Mouse (Mus musculus) midbrain, embryonic 15.5 days (tissue): Measurements from ENCODE around the gene Tex45. TPM values are rescaled to one million over a fixed set of nuclear protein-coding genes. Genes with fewer than 3 reads are reported as not detected.

Experiments used
- ATAC-seq: fragments of 200-750 bp; cut with Nextera tagmentation; replicated peaks from 2 replicates; pipeline ENCODE4 v1.8.0; 2017; ENCODE audit warnings: moderate TSS enrichment
- H3K27ac ChIP-seq: fragments of 300-500 bp; sonication (generic); 2 replicates; pipeline ENCODE4 v1.5.1; 2015; ENCODE audit warnings: mild to moderate bottlenecking, inconsistent platforms
- H3K27me3 ChIP-seq: fragments of 300-500 bp; sonication (generic); replicated peaks from 2 replicates; pipeline ENCODE4 v1.6.1; 2015; ENCODE audit warnings: inconsistent platforms
- H3K36me3 ChIP-seq: fragments of 300-500 bp; sonication (generic); replicated peaks from 2 replicates; pipeline ENCODE4 v1.6.1; 2015; ENCODE audit warnings: inconsistent platforms
- H3K4me1 ChIP-seq: fragments of 300-500 bp; sonication (generic); 2 replicates; pipeline ENCODE4 v1.6.1; 2015; ENCODE audit warnings: inconsistent platforms
- H3K4me2 ChIP-seq: fragments of 300-500 bp; sonication (generic); 2 replicates; pipeline ENCODE4 v1.6.1; 2015; ENCODE audit warnings: inconsistent platforms, mild to moderate bottlenecking, moderate library complexity
- H3K4me3 ChIP-seq: fragments of 300-500 bp; sonication (generic); 2 replicates; pipeline ENCODE4 v1.5.1; 2015; ENCODE audit warnings: mild to moderate bottlenecking, inconsistent platforms
- H3K9ac ChIP-seq: fragments of 300-500 bp; sonication (generic); 2 replicates; pipeline ENCODE4 v1.6.1; 2015; ENCODE audit warnings: mild to moderate bottlenecking, inconsistent platforms
- H3K9me3 ChIP-seq: fragments of 300-500 bp; sonication (generic); 2 replicates; pipeline ENCODE4 v1.6.1; 2016; ENCODE audit warnings: inconsistent platforms
- WGBS: fragments of 180-500 bp; shearing (Covaris S2); methylation state at CpG from one replicate; pipeline ENCODE4 v1.1.7; 2015; ENCODE audit warnings: mixed read lengths; 5-methylcytosine and 5-hydroxymethylcytosine counted together
- polyA plus RNA-seq: library from polyadenylated mRNA; unstranded; fragments of >200 nt; fragmentation: Nextera tagmentation; extraction: Ambion mirVana; gene quantifications from 2 replicates; pipeline ENCODE4 v1.2.1, GENCODE M21; 2015

Tex45 gene
- polyA plus RNA-seq, 1 experiment from 2014 or later = 0.23 TPM

DNA sequence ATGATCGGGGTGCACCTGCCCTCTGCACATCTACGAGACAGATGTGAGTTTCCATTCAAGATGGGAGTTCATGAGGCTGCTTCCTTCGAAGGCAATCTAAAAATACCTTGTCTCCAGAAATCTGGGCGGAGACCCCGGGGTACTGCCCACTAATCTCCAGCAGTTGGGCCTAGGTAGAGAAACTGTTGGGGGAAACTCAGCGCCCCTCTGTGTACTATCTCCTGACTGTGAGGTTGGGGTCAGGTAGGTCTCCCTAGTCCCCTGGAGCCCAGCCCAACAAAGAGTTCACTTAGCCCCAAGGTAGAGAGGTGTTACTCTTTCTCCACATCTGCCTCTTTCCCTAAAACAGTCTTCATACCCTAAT is 23.2 kb downstream of the Tex45 start:
- Histone ChIP-seq H3K4me1 (peaks cover 32% of the 10 kb centered on the region), H3K9me3 (no peaks in the 10 kb centered on the region), H3K27me3 (no peaks in the 10 kb centered on the region)

DNA sequence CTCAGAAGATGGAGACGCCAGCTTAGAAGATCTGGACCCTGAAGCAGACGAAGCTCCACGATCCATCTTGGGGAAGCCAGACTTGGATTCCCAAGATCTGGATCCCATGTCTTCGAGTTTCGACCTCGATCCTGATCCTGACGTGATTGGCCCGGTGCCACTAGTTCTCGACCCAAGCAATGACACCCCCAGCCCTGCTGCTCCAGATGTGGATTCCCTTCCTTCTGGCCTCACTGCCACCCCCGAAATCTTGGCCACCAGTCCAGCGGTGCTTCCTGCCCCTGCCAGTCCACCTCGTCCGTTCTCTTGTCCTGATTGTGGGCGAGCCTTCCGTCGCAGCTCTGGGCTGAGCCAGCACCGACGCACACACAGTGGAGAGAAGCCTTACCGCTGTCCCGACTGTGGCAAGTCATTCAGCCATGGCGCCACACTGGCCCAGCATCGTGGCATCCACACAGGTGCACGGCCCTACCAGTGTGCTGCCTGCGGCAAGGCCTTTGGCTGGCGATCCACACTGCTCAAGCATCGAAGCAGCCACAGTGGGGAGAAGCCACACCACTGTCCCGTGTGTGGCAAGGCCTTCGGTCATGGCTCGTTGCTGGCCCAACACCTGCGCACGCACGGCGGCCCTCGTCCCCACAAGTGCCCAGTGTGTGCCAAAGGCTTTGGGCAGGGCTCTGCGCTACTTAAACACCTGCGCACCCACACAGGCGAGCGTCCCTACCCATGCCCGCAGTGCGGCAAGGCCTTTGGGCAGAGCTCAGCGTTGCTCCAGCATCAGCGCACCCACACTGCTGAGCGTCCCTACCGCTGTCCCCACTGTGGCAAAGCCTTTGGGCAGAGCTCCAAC is 25.1 kb downstream of the Tex45 start:
- 95% methylated on average over 44 of the region's 44 CpGs for WGBS
- Histone ChIP-seq H3K4me3 (no peak overlapping the region), H3K27me3 (no peaks in the 10 kb centered on the region), H3K9me3 (no peaks in the 10 kb centered on the region), H3K4me1 (peaks cover 40% of the 10 kb centered on the region), H3K4me2 (no peak overlapping the region), H3K36me3 (peaks cover 22% of the 10 kb centered on the region), H3K9ac (no peak overlapping the region), H3K27ac (no peak overlapping the region)
- no peak for ATAC-seq

More for the DNA sequence above, 23.2 kb downstream of the Tex45 start:
- Histone ChIP-seq H3K4me2 (peak overlapping the region; percentile 62), H3K27ac (peak overlapping the region; percentile 87), H3K9ac (peak overlapping the region; percentile 98), H3K36me3 (peaks cover 22% of the 10 kb centered on the region), H3K4me3 (peak overlapping the region; percentile 64)
- WGBS = 34% methylated on average over 6 of the region's 6 CpGs
- ATAC-seq = peak; percentile 8

DNA sequence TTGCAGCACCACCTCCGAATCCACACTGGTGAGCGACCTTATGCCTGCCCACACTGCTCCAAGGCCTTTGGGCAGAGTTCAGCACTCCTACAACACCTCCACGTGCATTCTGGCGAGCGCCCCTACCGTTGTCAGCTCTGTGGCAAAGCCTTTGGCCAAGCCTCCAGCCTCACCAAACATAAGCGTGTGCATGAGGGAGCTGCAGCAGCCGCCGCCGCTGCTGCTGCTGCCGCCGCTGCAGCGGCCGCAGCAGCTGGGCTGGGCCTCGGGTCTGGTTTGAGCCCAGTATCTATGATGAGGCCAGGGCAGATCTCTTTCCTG is 25.7 kb downstream of the Tex45 start:
- 93% methylated on average over 15 of the region's 15 CpGs for WGBS
- peaks cover 46% of the 10 kb centered on the region for H3K4me1 ChIP-seq
- H3K27ac ChIP-seq = no peak overlapping the region
- no peak overlapping the region for H3K9ac ChIP-seq
- no peak overlapping the region for H3K4me2 ChIP-seq
- H3K27me3 ChIP-seq = no peaks in the 10 kb centered on the region
- peaks cover 22% of the 10 kb centered on the region for H3K36me3 ChIP-seq
- H3K9me3 ChIP-seq = no peaks in the 10 kb centered on the region
- no peak overlapping the region for H3K4me3 ChIP-seq
- no peak for ATAC-seq

DNA sequence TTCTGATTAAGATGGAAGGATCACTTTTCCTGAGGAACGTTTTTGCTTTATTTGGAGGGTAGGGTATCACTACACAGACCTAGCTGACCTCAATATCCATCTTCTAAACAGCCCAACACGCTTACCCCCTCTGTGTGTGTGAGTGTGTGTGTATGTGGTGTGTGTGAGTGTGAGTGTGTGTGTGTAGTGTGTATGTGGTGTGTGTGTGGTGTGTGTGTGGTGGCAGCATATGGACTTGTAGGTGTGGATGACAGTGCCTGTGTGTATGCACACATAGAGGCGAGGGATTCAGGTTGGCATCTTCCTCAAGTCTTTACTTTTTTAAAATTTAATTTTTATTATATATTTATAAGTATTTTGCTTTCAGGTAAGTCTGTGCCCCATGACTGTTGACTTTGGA is 27.9 kb downstream of the Tex45 start:
- no peak overlapping the region for H3K4me2 ChIP-seq
- peaks cover 52% of the 10 kb centered on the region for H3K4me1 ChIP-seq
- 93% methylated on average over 3 of the region's 3 CpGs for WGBS
- H3K9me3 ChIP-seq = no peaks in the 10 kb centered on the region
- no peaks in the 10 kb centered on the region for H3K27me3 ChIP-seq
- H3K36me3 ChIP-seq = peaks cover 22% of the 10 kb centered on the region
- H3K9ac ChIP-seq = no peak overlapping the region
- H3K4me3 ChIP-seq = no peak overlapping the region
- ATAC-seq = no peak
- H3K27ac ChIP-seq = no peak overlapping the region

DNA sequence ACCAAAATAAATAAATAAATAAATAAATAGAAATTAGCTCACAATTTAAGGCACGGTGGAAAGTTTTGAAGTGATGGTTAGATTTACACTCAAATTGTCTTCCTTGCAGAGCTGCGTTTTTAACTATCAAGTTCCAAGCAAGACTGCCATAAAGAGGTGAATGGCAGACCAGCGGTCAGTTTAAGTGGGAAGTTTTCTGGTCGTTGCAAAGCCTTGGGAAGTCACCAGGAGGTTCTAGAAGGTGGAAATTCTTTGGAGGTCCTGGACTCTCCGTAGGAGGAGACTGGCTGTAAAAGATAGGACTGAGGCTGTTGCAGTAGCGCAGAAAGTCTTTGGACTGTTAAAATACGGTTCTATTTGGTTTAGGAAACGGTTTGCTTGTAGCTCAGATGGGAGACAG is 29.1 kb downstream of the Tex45 start:
- ATAC-seq = peak; percentile 28
- Histone ChIP-seq H3K27ac (peak overlapping the region; percentile 88), H3K4me1 (peaks cover 41% of the 10 kb centered on the region), H3K9ac (peak overlapping the region; percentile 60), H3K36me3 (peaks cover 22% of the 10 kb centered on the region), H3K4me3 (peak overlapping the region; percentile 59), H3K4me2 (peak overlapping the region; percentile 64), H3K9me3 (no peaks in the 10 kb centered on the region), H3K27me3 (no peaks in the 10 kb centered on the region)
- WGBS = 9% methylated on average over 8 of the region's 8 CpGs

DNA sequence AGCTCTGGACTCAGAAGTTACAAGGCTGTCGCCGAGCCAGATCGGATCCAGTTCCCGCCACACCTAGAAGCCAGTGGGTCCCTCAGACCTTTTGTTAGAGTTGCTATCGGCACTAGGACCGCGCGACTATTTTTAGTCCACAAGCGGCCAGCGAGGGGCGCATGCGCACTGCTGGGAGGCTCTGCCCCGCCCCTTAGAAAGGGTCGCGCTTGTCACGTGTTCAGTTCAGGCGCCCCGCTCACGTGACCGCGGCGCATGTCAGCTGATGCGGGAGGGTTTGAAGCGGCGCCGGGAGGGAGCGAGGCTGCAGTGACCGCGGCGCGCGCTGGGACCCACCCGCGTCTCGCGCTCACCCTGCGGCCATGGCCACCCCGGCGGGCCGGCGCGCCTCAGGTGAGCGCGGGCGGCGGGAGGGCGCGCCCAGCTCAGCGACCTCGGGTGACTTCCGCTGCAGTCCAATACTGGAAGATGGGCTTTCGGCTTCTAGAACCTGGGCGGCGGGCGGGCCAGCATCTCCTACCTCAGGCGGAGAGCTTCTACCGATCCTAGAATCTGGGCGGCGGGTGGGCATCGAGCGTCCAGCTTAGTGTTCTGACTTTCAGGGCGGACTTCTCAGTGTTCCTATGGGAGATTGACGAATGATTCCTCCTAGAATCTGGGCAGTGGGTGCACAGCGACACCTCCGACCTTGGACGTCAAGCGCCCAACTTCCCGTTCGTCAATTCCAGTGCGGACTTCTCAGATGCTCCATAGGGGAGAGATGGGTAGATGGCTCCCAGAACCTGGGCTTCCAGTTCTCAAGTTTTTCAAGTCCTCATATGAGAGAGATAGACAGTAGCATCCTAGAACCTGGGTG is 29.8 kb downstream of the Tex45 start, which contains the start of gene Mcoln1:
Gene Mcoln1 (plus strand): TSS at position 223 of the 856 bp plus-strand sequence.
- Histone ChIP-seq H3K4me1 (peaks cover 41% of the 10 kb centered on the region), H3K9ac (peak within 1 kb of the TSS; percentile 73), H3K9me3 (no peaks in the 10 kb centered on the region), H3K27me3 (no peaks in the 10 kb centered on the region), H3K27ac (peak within 1 kb of the TSS; percentile 88), H3K4me3 (peak within 1 kb of the TSS; percentile 59), H3K36me3 (peaks cover 17% of the 10 kb centered on the region), H3K4me2 (peak within 1 kb of the TSS; percentile 64)
- under 1% methylated on average over 70 of the region's 70 CpGs for WGBS
- ATAC-seq = peak; percentile 88

DNA sequence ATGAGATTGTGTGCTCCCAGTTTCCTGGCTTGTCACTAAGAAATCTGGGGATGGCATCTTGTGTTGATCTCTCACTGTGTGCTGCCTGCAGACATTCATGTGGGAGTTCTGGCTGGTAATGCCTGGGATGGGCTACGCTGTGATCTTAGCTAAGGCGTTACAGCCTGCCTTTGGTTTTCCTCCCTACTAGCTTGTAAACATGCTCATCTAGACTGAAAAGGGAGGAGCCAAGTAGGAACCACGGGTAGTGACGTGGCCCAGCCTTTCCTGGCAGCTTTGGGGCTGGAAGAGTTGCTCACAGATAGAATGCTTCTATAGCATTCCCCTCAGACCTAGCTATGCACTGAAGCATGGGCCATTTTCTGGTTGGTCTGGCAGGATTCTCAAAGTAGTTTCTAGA is 31.6 kb downstream of the Tex45 start:
- Histone ChIP-seq H3K4me1 (peaks cover 33% of the 10 kb centered on the region), H3K9ac (no peak overlapping the region), H3K9me3 (no peaks in the 10 kb centered on the region), H3K27ac (no peak overlapping the region), H3K36me3 (peaks cover 15% of the 10 kb centered on the region), H3K4me2 (no peak overlapping the region), H3K4me3 (no peak overlapping the region), H3K27me3 (no peaks in the 10 kb centered on the region)
- no peak for ATAC-seq
- 79% methylated on average over 4 of the region's 4 CpGs for WGBS

DNA sequence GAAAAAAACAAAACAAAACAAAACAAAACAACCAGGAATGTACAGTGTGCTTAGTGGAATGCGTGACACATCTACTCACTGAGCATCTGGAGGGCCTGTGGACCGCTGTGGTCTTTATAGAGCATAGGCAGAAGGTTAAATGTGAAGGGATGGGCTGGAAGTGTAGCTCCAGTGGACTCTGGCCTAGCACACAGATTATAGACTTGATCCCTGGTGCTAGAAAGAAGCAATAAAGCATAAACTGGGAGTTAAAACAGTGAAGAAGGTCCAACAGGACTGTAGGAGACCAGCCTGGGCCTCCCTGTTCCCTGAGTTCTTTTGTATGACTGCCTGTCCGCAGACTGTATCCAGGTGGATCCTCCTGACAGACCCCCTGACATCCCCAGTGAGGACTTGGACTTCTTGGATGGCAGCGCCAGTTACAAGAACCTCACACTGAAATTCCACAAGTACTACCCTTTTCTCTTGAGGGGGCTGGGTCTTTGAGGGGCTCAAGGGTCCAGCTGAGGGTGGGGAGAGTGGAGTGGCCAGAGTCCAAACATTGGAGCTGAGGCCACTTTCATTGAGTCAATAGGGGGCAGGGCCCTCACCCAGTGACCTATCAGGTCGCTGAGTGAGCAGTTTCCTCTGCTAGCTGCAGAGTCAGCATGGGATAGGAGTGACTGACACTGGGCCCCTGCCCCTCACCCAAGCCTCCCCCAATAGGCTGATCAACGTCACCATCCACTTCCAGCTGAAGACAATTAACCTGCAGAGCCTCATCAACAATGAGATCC is 37.5 kb downstream of the Tex45 start:
- no peak for ATAC-seq
- Histone ChIP-seq H3K27me3 (no peaks in the 10 kb centered on the region), H3K36me3 (peaks cover 46% of the 10 kb centered on the region), H3K9me3 (no peaks in the 10 kb centered on the region), H3K4me2 (no peak overlapping the region), H3K27ac (no peak overlapping the region), H3K4me1 (no peaks in the 10 kb centered on the region), H3K4me3 (no peak overlapping the region), H3K9ac (no peak overlapping the region)
- WGBS = 90% methylated on average over 6 of the region's 6 CpGs

DNA sequence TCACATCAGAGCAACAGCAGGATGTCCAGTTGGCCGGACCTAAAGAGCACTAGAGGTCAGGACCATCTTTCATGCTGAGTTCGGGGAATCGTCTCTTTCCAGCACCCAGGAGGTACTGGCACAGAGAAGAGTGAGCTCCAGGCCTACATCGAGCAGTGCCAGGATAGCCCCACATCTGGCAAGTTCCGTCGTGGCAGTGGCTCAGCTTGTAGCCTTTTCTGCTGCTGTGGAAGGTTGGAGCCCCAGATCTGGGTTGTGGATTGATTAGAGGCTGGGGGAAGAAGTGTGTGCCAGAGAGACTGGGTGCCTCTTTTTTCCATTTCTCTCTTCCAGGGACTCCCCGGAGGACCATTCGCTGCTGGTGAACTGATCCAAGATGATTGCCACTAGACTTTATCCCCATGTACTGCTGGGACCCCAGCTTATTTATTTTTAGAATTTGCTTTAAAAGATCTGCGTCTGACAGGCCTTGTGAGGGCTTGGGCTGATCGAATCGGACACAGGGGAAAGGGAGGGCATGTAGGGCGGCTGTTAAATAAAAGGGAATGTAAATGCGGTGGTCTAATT is 44.1 kb downstream of the Tex45 start:
- no peak for ATAC-seq
- Histone ChIP-seq H3K9me3 (no peaks in the 10 kb centered on the region), H3K27ac (peak overlapping the region; percentile 82), H3K27me3 (no peaks in the 10 kb centered on the region), H3K9ac (peak overlapping the region; percentile 72), H3K4me1 (peaks cover 16% of the 10 kb centered on the region), H3K36me3 (peaks cover 14% of the 10 kb centered on the region), H3K4me3 (peak overlapping the region; percentile 68), H3K4me2 (peak overlapping the region; percentile 92)
- WGBS = 33% methylated on average over 13 of the region's 13 CpGs

DNA sequence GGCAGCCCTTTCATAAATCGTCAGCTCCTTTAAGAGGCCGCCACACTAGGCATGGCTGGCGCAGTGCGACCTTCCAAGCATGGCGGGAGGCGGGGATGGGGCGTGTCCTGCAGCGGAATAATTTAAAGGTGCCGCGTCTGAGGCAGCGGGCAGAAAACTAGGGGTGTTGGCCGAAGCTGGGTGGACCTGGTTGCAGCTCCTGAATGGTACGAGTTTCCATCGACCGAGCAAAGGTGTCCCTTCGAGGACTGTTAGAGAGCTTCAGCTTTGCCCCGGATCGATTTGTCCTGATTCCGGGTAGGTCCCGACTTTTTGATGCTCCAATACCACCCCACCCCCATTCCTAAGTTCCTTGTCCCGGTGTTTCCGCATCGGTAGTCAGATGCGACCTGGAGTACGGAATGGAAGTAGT is 44.6 kb downstream of the Tex45 start, which contains the start of gene Pnpla6:
Gene Pnpla6 (plus strand): TSS at position 125 of the 412 bp plus-strand sequence.
- H3K4me1 ChIP-seq = peaks cover 16% of the 10 kb centered on the region
- peak within 1 kb of the TSS; percentile 68 for H3K4me3 ChIP-seq
- peak; percentile 79 for ATAC-seq
- H3K9me3 ChIP-seq = no peaks in the 10 kb centered on the region
- peaks cover 9% of the 10 kb centered on the region; the same call in 1 of the 2 replicates for H3K36me3 ChIP-seq
- peak within 1 kb of the TSS; percentile 72 for H3K9ac ChIP-seq
- peak within 1 kb of the TSS; percentile 92 for H3K4me2 ChIP-seq
- WGBS = under 1% methylated on average over 25 of the region's 25 CpGs
- peak within 1 kb of the TSS; percentile 82 for H3K27ac ChIP-seq
- H3K27me3 ChIP-seq = no peaks in the 10 kb centered on the region

DNA sequence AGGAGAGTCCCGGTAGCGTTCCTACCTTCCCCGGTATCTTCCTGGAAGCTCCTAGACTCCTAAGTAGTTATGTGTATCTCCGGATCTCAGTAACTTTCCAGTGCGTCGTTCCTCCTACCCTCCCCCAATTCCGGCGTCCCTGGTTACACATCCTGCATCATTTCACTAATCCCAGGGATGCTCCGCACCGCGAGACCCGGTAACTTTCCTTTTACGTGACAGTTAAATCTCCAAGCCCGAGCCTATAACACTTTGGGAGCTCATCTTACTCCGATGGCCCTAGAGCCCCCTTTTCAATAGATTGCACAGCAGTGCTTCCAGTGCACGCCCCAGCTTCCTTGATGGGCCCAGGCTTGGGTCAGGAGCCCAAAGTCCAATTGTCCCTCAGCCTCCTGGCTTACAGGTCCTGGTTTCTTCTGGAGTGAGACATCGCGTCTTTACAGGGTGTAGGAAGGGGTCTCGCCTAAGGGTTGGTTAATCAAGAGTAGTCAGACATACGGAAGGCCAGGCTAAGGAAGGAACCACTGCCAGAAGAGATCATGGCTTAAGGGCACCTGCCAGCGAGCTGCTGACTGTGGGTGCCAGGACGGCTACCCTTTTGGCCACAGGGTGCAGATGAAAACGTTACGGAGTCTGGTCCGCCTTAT is 45.2 kb downstream of the Tex45 start:
- Histone ChIP-seq H3K4me3 (peak overlapping the region; percentile 68), H3K27ac (peak overlapping the region; percentile 82), H3K36me3 (peaks cover 4% of the 10 kb centered on the region; the same call in 1 of the 2 replicates), H3K4me2 (peak overlapping the region; percentile 92), H3K9me3 (no peaks in the 10 kb centered on the region), H3K27me3 (no peaks in the 10 kb centered on the region), H3K9ac (peak overlapping the region; percentile 72), H3K4me1 (peaks cover 16% of the 10 kb centered on the region)
- WGBS = 2% methylated on average over 25 of the region's 25 CpGs
- ATAC-seq = peak; percentile 31
